Mouse (Mus musculus) stomach, postnatal 0 days (tissue): ENCODE measurements at regions not wholly inside any gene's neighbourhood (a gene's known extent, or its start where the extent isn't known, plus 50 kb on each side); places are given as distances from the start of the nearest gene placed in this dataset.

ENCODE experiments used
- ATAC-seq: fragments of 200-750 bp; cut with Nextera tagmentation; 2 replicates; pipeline ENCODE4 v1.8.0; 2017; ENCODE audit not compliant: low FRiP score, low TSS enrichment
- DNase-seq: peaks from one replicate; pipeline ENCODE4 v3.0.0-alpha.2; 2016; ENCODE audit warnings: low spot score
- H3K27ac ChIP-seq: fragments of 300-500 bp; sonication (generic); replicated peaks from 2 replicates; pipeline ENCODE4 v1.5.1; 2014; ENCODE audit warnings: mild to moderate bottlenecking, control low read depth
- H3K27me3 ChIP-seq: fragments of 300-500 bp; sonication (generic); 2 replicates; pipeline ENCODE4 v1.6.1; 2014; ENCODE audit warnings: low read length; ENCODE audit not compliant: control insufficient read depth, insufficient read depth
- H3K36me3 ChIP-seq: fragments of 300-500 bp; sonication (generic); 2 replicates; pipeline ENCODE4 v1.6.1; 2014; ENCODE audit warnings: low read length, mixed read lengths; ENCODE audit not compliant: control insufficient read depth, insufficient read depth
- H3K4me1 ChIP-seq: fragments of 300-500 bp; sonication (generic); replicated peaks from 2 replicates; pipeline ENCODE4 v1.6.1; 2014; ENCODE audit warnings: antibody characterized with exemption; ENCODE audit not compliant: control insufficient read depth, insufficient read depth
- H3K4me2 ChIP-seq: fragments of 300-500 bp; sonication (generic); replicated peaks from 2 replicates; pipeline ENCODE4 v1.6.1; 2014; ENCODE audit warnings: low read depth, mild to moderate bottlenecking, control low read depth, moderate library complexity
- H3K4me3 ChIP-seq: fragments of 300-500 bp; sonication (generic); 2 replicates; pipeline ENCODE4 v1.5.1; 2014; ENCODE audit warnings: low read depth, low read length, control low read depth
- H3K9ac ChIP-seq: fragments of 300-500 bp; sonication (generic); 2 replicates; pipeline ENCODE4 v1.6.1; 2014; ENCODE audit warnings: mild to moderate bottlenecking, low read length, control low read depth, mixed read lengths
- H3K9me3 ChIP-seq: fragments of 300-500 bp; sonication (generic); 2 replicates; pipeline ENCODE4 v1.6.1; 2016; ENCODE audit warnings: low read length; ENCODE audit not compliant: control insufficient read depth
- CTCF ChIP-seq: IDR thresholded peaks from 2 replicates; pipeline ENCODE4 v1.5.1; 2016; ENCODE audit warnings: antibody characterized with exemption, low read depth, mild to moderate bottlenecking, moderate library complexity
- EP300 ChIP-seq: optimal IDR thresholded peaks from 2 replicates; pipeline ENCODE3; 2016; ENCODE audit warnings: antibody characterized with exemption
- WGBS: fragments of 180-500 bp; shearing (Covaris S2); extraction: QIAGEN DNeasy Blood & Tissue Kit; methylation state at CpG from one replicate; pipeline ENCODE4 v1.1.7; 2014; 5-methylcytosine and 5-hydroxymethylcytosine counted together

DNA sequence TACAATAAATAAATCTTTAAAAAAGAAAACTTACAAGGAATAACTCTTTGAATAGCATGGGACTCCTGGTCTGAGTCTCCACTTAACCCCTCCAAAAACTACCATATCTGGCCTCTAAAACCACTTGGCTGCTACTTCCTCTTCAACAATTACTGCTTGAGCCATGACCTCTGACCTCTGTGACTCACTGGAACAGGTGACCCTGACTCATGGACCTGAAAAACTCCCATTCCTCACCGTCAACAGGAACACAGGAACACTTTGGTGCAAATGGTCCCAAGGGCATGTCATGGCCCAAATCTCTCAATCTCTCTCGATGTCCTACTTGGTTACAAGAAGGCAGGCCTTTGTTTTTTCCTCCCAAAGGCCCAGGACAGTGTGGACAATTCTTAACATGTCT lies 145.1 kb downstream of the Basp1 start:
- Histone ChIP-seq H3K27me3 (no peaks in the 10 kb centered on the region), H3K4me1 (no peaks in the 10 kb centered on the region), H3K9ac (no peak overlapping the region), H3K4me2 (no peak overlapping the region), H3K4me3 (no peak overlapping the region), H3K9me3 (no peaks in the 10 kb centered on the region), H3K27ac (no peak overlapping the region), H3K36me3 (no peaks in the 10 kb centered on the region)
- 69% methylated on average over 2 of the region's 2 CpGs for WGBS
- no peak for TF ChIP-seq CTCF
- no peak for TF ChIP-seq EP300
- DNase-seq, result no peak
- ATAC-seq, result no peak

DNA sequence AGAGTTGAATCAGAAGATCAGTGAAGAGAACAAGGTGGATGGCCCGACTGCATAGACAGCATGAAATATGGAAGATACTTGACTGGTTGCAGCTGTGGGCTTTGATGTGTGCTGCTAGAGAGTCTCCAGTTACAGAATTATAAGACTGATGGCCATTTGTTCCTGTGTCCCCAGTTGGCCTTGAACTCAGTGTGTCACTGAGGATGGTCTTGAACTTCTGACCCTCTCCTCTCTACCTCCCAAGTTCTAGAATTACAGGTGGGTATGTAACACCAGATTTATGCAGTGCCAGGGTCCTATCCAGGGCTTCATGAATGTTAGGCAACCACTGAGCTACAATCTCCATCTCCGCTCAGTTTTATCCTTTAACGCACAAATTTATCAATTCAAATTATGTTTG lies 146.1 kb downstream of the Basp1 start:
- ATAC-seq (no peak), DNase-seq (no peak)
- no peaks in the 10 kb centered on the region for H3K9me3 ChIP-seq
- 74% methylated on average over 3 of the region's 3 CpGs for WGBS
- H3K4me3 ChIP-seq, result no peak overlapping the region
- no peak overlapping the region for H3K4me2 ChIP-seq
- H3K36me3 ChIP-seq, result no peaks in the 10 kb centered on the region
- no peaks in the 10 kb centered on the region for H3K4me1 ChIP-seq
- no peak for TF ChIP-seq CTCF
- TF ChIP-seq EP300, result no peak
- no peak overlapping the region for H3K9ac ChIP-seq
- no peak overlapping the region for H3K27ac ChIP-seq
- H3K27me3 ChIP-seq, result no peaks in the 10 kb centered on the region

GRCm38 (mm10) chr15:25252648-25253567 lies 160.7 kb downstream of the Basp1 start:
- Histone ChIP-seq H3K4me1 (no peaks in the 10 kb centered on the region), H3K27me3 (no peaks in the 10 kb centered on the region), H3K4me2 (no peak overlapping the region), H3K27ac (no peak overlapping the region), H3K9me3 (no peaks in the 10 kb centered on the region), H3K36me3 (no peaks in the 10 kb centered on the region), H3K4me3 (no peak overlapping the region), H3K9ac (no peak overlapping the region)
- ATAC-seq (no peak), DNase-seq (no peak)
- no peak for TF ChIP-seq EP300
- no peak for TF ChIP-seq CTCF
- 75% methylated on average over 13 of the region's 13 CpGs for WGBS

DNA sequence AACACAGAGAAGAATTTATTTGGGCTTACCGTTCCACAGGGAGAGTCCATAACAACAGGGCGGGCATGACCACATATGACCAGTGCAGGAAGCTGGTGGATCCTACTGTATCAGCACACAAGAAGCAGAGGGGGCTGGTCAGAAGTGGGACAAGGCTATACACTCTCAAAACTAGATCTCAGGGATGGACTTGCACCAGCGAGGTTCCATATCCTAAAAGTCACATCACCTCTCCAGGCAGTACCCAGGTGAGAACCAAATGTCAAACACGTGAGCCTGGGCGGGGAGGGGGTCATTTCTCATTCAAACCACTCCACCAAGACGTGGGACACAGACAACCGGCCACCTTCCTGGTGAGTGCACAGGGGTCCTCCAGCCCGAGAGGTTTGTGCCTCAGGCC lies 167.9 kb downstream of the Basp1 start:
- H3K4me2 ChIP-seq, result no peak overlapping the region
- H3K36me3 ChIP-seq, result no peaks in the 10 kb centered on the region
- no peak overlapping the region for H3K27ac ChIP-seq
- H3K27me3 ChIP-seq, result no peaks in the 10 kb centered on the region
- no peak for ATAC-seq
- TF ChIP-seq EP300 (no peak), CTCF (no peak)
- H3K4me1 ChIP-seq, result no peaks in the 10 kb centered on the region
- 92% methylated on average over 8 of the region's 8 CpGs for WGBS
- H3K9me3 ChIP-seq, result no peaks in the 10 kb centered on the region
- no peak overlapping the region for H3K4me3 ChIP-seq
- no peak overlapping the region for H3K9ac ChIP-seq
- no peak for DNase-seq

DNA sequence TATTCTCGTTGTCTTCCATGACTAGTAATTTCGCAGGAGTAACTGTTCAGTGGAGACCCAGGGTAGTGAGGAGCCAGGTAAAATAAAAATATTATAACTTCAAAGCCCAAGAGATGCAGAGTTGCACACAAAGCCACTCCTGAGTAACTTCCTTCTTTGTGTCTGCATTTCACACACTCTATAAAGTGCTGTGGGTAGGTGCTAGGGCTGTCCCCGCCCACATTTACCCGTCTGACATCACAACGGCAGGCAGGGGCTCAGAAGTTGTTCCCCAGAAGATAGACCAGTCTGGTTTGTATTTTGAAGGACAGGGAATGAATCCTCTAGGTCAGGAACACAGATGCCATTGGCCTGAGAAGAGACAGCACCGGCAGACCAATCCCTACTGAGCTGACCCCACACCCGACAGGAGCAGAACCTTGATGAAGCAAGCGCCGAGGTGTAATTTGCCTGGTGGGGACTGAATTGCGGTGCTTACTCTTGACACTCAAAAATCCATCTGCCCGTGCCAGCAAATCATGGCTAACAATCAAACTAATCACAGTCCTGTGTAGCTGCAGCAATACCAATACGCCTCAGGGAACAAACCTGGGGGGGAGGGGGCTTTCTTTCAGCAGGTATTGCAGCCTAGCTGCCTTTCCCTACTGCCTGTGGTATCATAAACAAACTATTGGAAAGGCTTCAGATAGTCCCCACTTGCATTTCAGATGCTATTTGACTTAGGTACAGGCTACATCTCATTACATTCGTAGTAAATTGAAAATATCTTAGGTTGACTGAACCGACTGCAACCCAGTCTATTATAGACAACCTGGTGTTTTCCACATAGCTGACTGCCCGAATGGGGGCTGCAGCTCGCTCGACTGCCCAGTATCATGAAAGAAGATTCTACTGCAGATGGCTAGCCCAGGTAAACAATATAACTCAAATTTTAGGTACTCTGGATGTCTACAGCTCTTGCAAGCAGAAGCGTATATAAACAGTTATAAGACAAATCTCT lies 175.6 kb downstream of the Basp1 start:
- H3K36me3 ChIP-seq, result no peaks in the 10 kb centered on the region
- H3K9me3 ChIP-seq, result no peaks in the 10 kb centered on the region
- 70% methylated on average over 18 of the region's 18 CpGs for WGBS
- H3K27me3 ChIP-seq, result no peaks in the 10 kb centered on the region
- H3K27ac ChIP-seq, result no peak overlapping the region
- no peak for TF ChIP-seq EP300
- no peak for TF ChIP-seq CTCF
- H3K9ac ChIP-seq, result no peak overlapping the region
- ATAC-seq, result no peak
- no peak for DNase-seq
- no peaks in the 10 kb centered on the region for H3K4me1 ChIP-seq
- H3K4me2 ChIP-seq, result no peak overlapping the region
- no peak overlapping the region for H3K4me3 ChIP-seq
